Mouse (Mus musculus) cerebellum, adult 2 months (tissue): ENCODE measurements at regions not wholly inside any gene's neighbourhood (a gene's known extent, or its start where the extent isn't known, plus 50 kb on each side); places are given as distances from the start of the nearest gene placed in this dataset.

Experiments used
- CTCF ChIP-seq: fragments of 200-500 bp; IDR thresholded peaks from 2 replicates; pipeline ENCODE4 v1.5.1; 2011; ENCODE audit warnings: low read depth, mild to moderate bottlenecking, control low read depth, low read length, moderate library complexity, borderline replicate concordance; ENCODE audit not compliant: insufficient read depth
- POLR2A ChIP-seq: fragments of 200-500 bp; IDR thresholded peaks from 2 replicates; pipeline ENCODE4 v1.6.1; 2011; ENCODE audit warnings: low read length, control low read depth, borderline replicate concordance; ENCODE audit not compliant: insufficient read depth

GRCm38 (mm10) chr5:109860402-109860801, 62.8 kb upstream of the Gm15446 start:
- TF ChIP-seq CTCF, result no peak
- TF ChIP-seq POLR2A, result no peak
